Mouse (Mus musculus): ENCODE data around the gene 1700025G04Rik. TPM values are rescaled to one million over a fixed set of nuclear protein-coding genes. Genes with fewer than 3 reads are reported as not detected.
A peak's percentile ranks its signal among the peaks of the same experiment; 100 is the strongest.

The 1700025G04Rik gene
- polyA plus RNA-seq, 1 experiment from 2014 or later, result 14.1 TPM

- H3K9ac ChIP-seq (replicated peaks; ENCODE audit: low read depth), result no peak overlapping the region
- H3K36me3 ChIP-seq (ENCODE audit: insufficient read depth, low read length), result no peaks in the 10 kb centered on the region
- TF ChIP-seq CTCF (IDR thresholded peaks at IDR 0.05) (no peak), EP300 (IDR thresholded peaks at IDR 0.05) (no peak)
- no peak overlapping the region for H3K4me3 ChIP-seq (ENCODE audit: low read depth, low read length)
- no peak for DNase-seq (ENCODE audit: low spot score)
- peak overlapping the region; percentile 98; the same call in 1 of the 2 replicates for H3K4me2 ChIP-seq (replicated peaks; ENCODE audit: low read depth, low read length)
- ATAC-seq, result no peak
- no peak overlapping the region for H3K27ac ChIP-seq (ENCODE audit: low read length)
- no peaks in the 10 kb centered on the region for H3K9me3 ChIP-seq (ENCODE audit: low read length)
- peaks cover 14% of the 10 kb centered on the region; the same call in 1 of the 2 replicates for H3K4me1 ChIP-seq (ENCODE audit: insufficient read depth, low read depth, low read length)
- H3K27me3 ChIP-seq (replicated peaks; ENCODE audit: insufficient read depth, low read length), result no peaks in the 10 kb centered on the region
- 80% methylated on average over 5 of the region's 5 CpGs for WGBS
Observed at GRCm38 (mm10) chr1:152088030-152088429, 1.9 kb downstream of the 1700025G04Rik start.

- H3K4me3 ChIP-seq (ENCODE audit: low read depth, low read length), result no peak overlapping the region
- WGBS, result 74% methylated on average over 3 of the region's 3 CpGs
- no peaks in the 10 kb centered on the region for H3K36me3 ChIP-seq (ENCODE audit: insufficient read depth, low read length)
- ATAC-seq (no peak), DNase-seq (ENCODE audit: low spot score) (no peak)
- no peak overlapping the region for H3K27ac ChIP-seq (ENCODE audit: low read length)
- H3K4me1 ChIP-seq (ENCODE audit: insufficient read depth, low read depth, low read length), result peaks cover 14% of the 10 kb centered on the region; the same call in 1 of the 2 replicates
- no peaks in the 10 kb centered on the region for H3K9me3 ChIP-seq (ENCODE audit: low read length)
- no peak overlapping the region for H3K4me2 ChIP-seq (replicated peaks; ENCODE audit: low read depth, low read length)
- no peak for TF ChIP-seq EP300 (IDR thresholded peaks at IDR 0.05)
- TF ChIP-seq CTCF (IDR thresholded peaks at IDR 0.05), result no peak
- H3K27me3 ChIP-seq (replicated peaks; ENCODE audit: insufficient read depth, low read length), result no peaks in the 10 kb centered on the region
- H3K9ac ChIP-seq (replicated peaks; ENCODE audit: low read depth), result no peak overlapping the region
Observed at GRCm38 (mm10) chr1:152086951-152087350, 3.0 kb downstream of the 1700025G04Rik start.

DNA sequence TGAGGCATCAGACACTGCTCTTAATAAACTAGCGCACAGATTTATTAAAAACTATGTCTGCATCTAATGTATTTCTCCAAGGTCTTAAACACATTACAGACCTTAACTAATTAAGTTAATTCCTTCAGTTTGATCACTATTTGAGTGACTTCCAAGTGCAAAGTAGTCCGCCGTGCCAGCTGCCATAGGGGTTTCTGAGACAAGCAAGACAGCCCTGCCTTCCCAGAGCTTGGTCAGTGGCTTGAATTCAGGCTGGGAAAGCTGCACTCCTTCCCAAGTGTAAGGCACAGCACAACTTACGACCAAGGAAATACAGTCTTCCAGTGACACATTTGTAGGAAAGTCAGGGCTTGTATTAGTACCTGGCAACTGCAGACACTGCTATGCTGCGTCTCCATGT lies 4.4 kb downstream of the 1700025G04Rik start:
- no peak for TF ChIP-seq CTCF (IDR thresholded peaks at IDR 0.05)
- no peak for TF ChIP-seq EP300 (IDR thresholded peaks at IDR 0.05)
- no peak overlapping the region for H3K9ac ChIP-seq (replicated peaks; ENCODE audit: low read depth)
- H3K4me2 ChIP-seq (replicated peaks; ENCODE audit: low read depth, low read length), result peak overlapping the region; percentile 48; the same call in 1 of the 2 replicates
- peaks cover 9% of the 10 kb centered on the region; the same call in 1 of the 2 replicates for H3K4me1 ChIP-seq (ENCODE audit: insufficient read depth, low read depth, low read length)
- no peak overlapping the region for H3K27ac ChIP-seq (ENCODE audit: low read length)
- 82% methylated on average over 5 of the region's 5 CpGs for WGBS
- no peak for ATAC-seq
- DNase-seq (ENCODE audit: low spot score), result no peak
- no peak overlapping the region for H3K4me3 ChIP-seq (ENCODE audit: low read depth, low read length)
- no peaks in the 10 kb centered on the region for H3K9me3 ChIP-seq (ENCODE audit: low read length)
- H3K36me3 ChIP-seq (ENCODE audit: insufficient read depth, low read length), result no peaks in the 10 kb centered on the region
- H3K27me3 ChIP-seq (replicated peaks; ENCODE audit: insufficient read depth, low read length), result no peaks in the 10 kb centered on the region

GRCm38 (mm10) chr1:152084638-152085345 lies 5.1 kb downstream of the 1700025G04Rik start:
- Histone ChIP-seq H3K27ac (ENCODE audit: low read length) (peak overlapping the region; percentile 33; the same call in 1 of the 2 replicates), H3K36me3 (ENCODE audit: insufficient read depth, low read length) (no peaks in the 10 kb centered on the region), H3K9ac (replicated peaks; ENCODE audit: low read depth) (no peak overlapping the region), H3K9me3 (ENCODE audit: low read length) (no peaks in the 10 kb centered on the region), H3K4me2 (replicated peaks; ENCODE audit: low read depth, low read length) (peak overlapping the region; percentile 48), H3K27me3 (replicated peaks; ENCODE audit: insufficient read depth, low read length) (no peaks in the 10 kb centered on the region), H3K4me1 (ENCODE audit: insufficient read depth, low read depth, low read length) (peaks cover 9% of the 10 kb centered on the region; the same call in 1 of the 2 replicates), H3K4me3 (ENCODE audit: low read depth, low read length) (peak overlapping the region; percentile 29)
- ATAC-seq (peak; percentile 77), DNase-seq (ENCODE audit: low spot score) (peak; percentile 75)
- TF ChIP-seq EP300 (IDR thresholded peaks at IDR 0.05) (no peak), CTCF (IDR thresholded peaks at IDR 0.05) (no peak; the same call in 1 of the 2 replicates)
- 12% methylated on average over 15 of the region's 15 CpGs for WGBS

GRCm38 (mm10) chr1:152081954-152082711 lies 7.8 kb downstream of the 1700025G04Rik start:
- Histone ChIP-seq H3K9ac (replicated peaks; ENCODE audit: low read depth) (no peak overlapping the region), H3K4me3 (ENCODE audit: low read depth, low read length) (no peak overlapping the region), H3K4me1 (ENCODE audit: insufficient read depth, low read depth, low read length) (peaks cover 9% of the 10 kb centered on the region; the same call in 1 of the 2 replicates), H3K27me3 (replicated peaks; ENCODE audit: insufficient read depth, low read length) (no peaks in the 10 kb centered on the region), H3K9me3 (ENCODE audit: low read length) (no peaks in the 10 kb centered on the region), H3K27ac (ENCODE audit: low read length) (no peak overlapping the region), H3K4me2 (replicated peaks; ENCODE audit: low read depth, low read length) (no peak overlapping the region), H3K36me3 (ENCODE audit: insufficient read depth, low read length) (no peaks in the 10 kb centered on the region)
- DNase-seq (ENCODE audit: low spot score) (no peak), ATAC-seq (no peak)
- TF ChIP-seq EP300 (IDR thresholded peaks at IDR 0.05), result no peak
- no peak for TF ChIP-seq CTCF (IDR thresholded peaks at IDR 0.05)
- WGBS, result 65% methylated on average over 8 of the region's 8 CpGs

- ATAC-seq (peak; percentile 46), DNase-seq (ENCODE audit: low spot score) (peak; percentile 79)
- TF ChIP-seq EP300 (IDR thresholded peaks at IDR 0.05), result peak; percentile 47; the same call in 1 of the 2 replicates
- no peak for TF ChIP-seq CTCF (IDR thresholded peaks at IDR 0.05)
Observed at GRCm38 (mm10) chr1:152081121-152081520, 8.8 kb downstream of the 1700025G04Rik start.

More at GRCm38 (mm10) chr1:152081121-152081520, 8.8 kb downstream of the 1700025G04Rik start:
- Histone ChIP-seq H3K27me3 (replicated peaks; ENCODE audit: insufficient read depth, low read length) (no peaks in the 10 kb centered on the region), H3K9ac (replicated peaks; ENCODE audit: low read depth) (no peak overlapping the region), H3K4me1 (ENCODE audit: insufficient read depth, low read depth, low read length) (peaks cover 11% of the 10 kb centered on the region; the same call in 1 of the 2 replicates), H3K9me3 (ENCODE audit: low read length) (no peaks in the 10 kb centered on the region), H3K4me2 (replicated peaks; ENCODE audit: low read depth, low read length) (no peak overlapping the region), H3K27ac (ENCODE audit: low read length) (no peak overlapping the region), H3K4me3 (ENCODE audit: low read depth, low read length) (no peak overlapping the region), H3K36me3 (ENCODE audit: insufficient read depth, low read length) (no peaks in the 10 kb centered on the region)
- 73% methylated on average over 7 of the region's 7 CpGs for WGBS

Data from lung, postnatal 0 days (tissue).